Mouse (Mus musculus): Measurements from ENCODE around the gene Clec16a.

- TF ChIP-seq CTCF (IDR thresholded peaks at IDR 0.05; ENCODE audit: borderline replicate concordance, insufficient read depth, low read length) (no peak), POLR2A (IDR thresholded peaks at IDR 0.05; ENCODE audit: low read depth, low read length) (no peak)
Observed at GRCm38 (mm10) chr16:10499122-10499521, 46.0 kb upstream of the Clec16a start.
